Mouse (Mus musculus) E14TG2a.4 (cell line): ENCODE measurements at regions not wholly inside any gene's neighbourhood (a gene's known extent, or its start where the extent isn't known, plus 50 kb on each side); places are given as distances from the start of the nearest gene placed in this dataset.

Experiments used
- CTCF ChIP-seq: conservative IDR thresholded peaks from 2 replicates; pipeline ENCODE4 v1.5.1; 2014; ENCODE audit warnings: low read length
- POU5F1 ChIP-seq: IDR thresholded peaks from 2 replicates; pipeline ENCODE4 v1.6.1; 2014; ENCODE audit warnings: low read length, borderline replicate concordance

DNA sequence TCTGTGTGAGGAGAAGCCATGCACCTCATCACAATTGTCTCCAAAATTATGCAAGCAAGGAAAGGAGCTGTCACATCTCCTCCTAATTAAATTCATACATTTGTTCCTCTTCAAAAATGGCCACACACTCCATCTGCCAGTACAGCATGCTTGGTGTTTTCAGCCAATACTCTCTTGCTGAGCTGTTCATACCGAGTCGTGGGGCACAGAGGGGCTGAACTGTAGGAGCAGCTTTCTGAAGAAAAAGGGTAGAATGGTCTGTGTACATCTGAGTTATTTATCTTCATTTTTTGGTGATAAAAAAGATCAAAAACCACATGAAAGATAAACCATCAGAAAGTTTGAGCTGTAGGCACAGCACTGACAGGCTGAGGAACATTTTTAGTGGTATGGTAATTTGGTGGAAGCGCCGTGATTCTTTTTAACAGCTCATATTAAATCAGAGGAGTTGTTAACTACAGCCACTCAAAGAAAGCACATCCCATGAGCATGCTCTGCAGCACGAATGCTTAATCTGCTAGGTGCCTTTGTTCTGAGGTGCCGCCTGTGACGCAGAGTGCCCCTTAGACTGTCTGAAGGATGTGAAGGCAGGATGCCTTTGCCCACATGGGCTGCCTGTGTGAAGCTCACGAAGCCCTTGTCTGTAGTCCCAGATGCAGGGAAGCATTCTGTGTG lies 573.8 kb downstream of the Dcdc2c start:
- TF ChIP-seq CTCF (no peak), POU5F1 (no peak)
